Mouse (Mus musculus) neural tube, embryonic 10.5 days (tissue): Measurements from ENCODE around the gene Scfd2.

ENCODE experiments used
- DNase-seq: peaks from one replicate; pipeline ENCODE4 v3.0.0-alpha.2; 2017; ENCODE audit warnings: low spot score; ENCODE audit errors: extremely low spot score

Gene Scfd2

DNA sequence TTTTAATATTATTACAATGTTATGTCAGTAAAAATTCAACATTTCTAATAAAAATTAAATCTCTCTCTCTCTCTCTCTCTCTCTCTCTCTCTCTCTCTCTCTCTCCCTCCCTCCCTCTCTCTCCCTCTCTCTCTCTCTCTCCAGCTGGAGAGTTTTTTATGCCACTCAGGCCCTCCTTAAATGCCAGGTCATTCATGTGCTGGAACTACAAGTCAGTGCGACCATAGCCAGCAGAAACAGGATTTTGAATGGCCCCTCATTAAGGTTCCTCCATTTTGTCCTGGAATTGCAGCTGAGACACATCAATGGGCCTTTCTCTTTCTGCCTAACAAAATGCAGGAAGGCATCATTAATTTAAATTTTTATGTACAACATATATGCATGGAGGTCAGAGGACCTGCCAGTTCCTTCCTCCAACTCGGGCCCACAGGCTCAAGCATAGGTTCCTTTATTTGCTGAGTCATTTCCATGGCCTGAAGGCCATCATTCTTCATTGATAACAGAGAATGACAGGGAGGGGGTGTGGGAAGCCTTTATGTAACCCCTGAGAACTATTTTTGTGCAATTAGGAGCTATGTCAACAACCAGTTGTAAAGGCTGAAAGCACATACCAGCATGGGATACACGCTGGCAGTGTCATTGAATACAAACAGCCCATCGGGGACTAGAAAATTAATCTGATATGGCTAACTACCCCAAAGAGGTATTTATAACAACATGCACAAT lies 165.4 kb downstream of the Scfd2 start:
- no peak for DNase-seq

DNA sequence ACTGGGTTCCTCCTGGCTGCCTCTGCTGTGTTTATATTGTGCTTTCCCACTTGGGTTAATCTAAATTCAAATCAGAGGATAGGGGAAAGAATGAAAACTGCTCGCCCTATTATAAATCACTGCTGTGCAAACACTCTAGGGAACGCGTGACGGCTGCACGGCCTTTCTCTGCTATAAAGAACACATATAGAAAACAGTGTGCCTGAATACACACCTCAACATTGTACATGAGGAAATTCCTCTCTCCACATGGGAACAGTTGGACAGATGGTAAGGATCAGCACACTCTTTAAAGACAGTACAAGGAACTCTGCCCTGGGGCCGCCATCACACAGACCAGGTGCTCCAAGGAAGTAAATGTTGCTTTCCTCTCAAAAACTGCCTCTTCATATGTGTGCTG lies 166.2 kb downstream of the Scfd2 start:
- DNase-seq: no peak

DNA sequence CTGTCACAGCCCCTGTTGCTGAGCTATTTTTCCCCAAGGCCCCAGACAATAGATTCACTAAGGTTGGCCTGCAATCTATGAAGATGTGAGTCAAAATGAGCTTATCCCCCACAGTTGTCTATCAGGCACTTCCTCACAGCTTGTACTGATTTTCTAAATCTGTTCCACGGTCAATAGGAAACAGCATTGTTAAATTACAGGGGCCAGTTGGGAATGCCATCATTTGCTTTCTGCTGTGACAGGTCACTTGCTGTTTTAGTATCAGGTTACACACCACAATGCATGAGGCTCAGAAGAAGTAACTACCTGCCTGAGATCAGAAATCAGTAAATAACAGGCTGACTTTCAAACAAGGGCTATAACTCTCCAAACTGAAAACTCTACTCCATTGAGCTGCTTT lies 168.3 kb downstream of the Scfd2 start:
- no peak for DNase-seq

DNA sequence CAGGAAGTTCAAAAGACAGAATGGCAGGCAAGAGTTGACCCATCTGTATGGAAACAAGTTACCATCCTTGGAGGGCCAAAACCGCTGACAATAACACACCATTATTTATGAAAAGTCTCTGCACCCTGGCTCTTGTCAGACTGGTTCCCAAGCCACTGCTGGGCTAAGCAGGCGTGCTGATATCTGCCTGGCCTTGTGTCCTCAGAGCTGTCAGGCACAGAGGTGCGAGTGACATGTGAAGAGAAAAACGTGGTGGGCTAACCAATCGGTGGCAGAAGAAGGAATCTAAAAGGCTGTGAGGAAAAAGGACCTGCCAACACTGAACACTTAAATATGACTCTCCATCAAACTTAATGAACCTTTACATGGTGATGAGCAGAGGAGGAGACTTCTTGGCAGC lies 170.0 kb downstream of the Scfd2 start:
- DNase-seq: no peak

DNA sequence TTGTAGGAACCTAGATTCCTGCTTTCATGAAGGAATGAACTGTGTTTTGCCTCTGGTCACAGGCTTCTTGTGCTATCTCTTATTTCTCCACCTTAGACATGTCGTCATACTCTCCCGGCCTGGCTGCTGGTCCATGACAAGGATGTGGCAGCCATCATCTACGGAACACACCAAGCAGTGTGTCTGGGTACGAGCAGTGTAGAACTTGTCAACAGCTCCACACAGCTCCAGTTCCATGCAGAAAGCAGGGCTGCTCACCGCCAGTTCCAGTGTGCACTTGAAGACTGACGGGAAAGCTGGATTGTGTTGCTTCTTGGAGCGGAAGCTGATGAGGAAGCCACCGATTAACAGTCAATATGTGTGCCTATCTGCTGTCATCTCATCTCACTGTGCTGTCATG lies 173.5 kb downstream of the Scfd2 start:
- no peak for DNase-seq

DNA sequence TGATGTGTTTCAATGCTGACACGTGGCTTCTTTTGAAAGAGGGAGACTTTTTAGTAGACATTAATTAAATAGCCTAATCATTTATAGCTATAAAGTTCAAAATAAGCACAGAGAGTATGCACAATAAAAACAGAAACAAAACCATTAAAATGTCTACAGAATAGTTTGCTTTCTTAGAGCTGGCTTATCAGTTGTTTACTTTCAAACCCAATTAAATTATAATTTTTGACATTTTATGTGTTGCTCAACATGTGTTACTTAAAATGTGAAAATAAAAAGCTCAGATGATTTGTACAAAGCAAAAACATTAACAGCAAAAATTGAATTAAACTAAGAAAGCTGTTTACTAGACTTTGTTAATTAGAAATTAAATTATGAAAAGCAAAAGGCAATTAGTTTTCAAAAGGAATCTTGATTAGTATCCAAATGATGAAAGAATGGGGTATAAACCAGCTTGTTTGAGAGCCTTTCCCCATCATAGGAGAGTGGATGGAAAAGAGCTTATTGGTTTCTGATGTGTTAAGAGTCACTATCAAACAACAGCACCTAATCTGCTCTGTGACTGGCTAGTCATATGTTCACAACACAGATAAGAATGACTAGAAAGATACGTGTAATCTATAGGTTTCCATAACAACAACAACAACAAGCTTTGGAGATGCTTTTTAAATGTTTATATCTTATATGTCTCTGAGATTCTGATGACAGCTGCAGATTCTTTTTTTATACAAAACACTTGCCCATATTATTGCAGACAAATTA lies 176.0 kb downstream of the Scfd2 start:
- DNase-seq: no peak

- DNase-seq: no peak
These were observed 180.7 kb downstream of the Scfd2 start for GRCm38 (mm10) chr5:74350909-74351308.

GRCm38 (mm10) chr5:74348079-74348870 lies 183.3 kb downstream of the Scfd2 start:
- DNase-seq: no peak

GRCm38 (mm10) chr5:74343045-74343444 lies 188.5 kb downstream of the Scfd2 start:
- no peak for DNase-seq

DNA sequence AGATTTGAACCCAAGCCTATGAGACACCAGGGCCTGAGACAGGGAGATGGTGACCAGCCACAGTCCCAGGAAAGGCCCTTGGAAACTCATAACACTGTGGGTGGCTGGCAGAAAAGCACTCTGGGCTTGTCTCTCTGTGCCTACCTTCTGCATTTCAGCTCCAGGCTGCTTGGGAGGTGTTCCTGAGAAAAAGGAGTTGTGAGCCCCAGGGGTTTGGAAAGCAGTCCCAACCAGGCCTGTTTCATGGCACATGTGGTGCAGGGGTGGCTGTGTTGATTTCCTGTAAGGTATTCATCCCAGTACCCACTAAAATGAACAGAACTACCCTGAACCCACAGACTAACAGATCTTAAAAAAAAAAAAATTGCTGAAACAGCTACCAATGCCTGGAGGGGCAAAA lies 189.0 kb downstream of the Scfd2 start:
- DNase-seq: no peak

DNA sequence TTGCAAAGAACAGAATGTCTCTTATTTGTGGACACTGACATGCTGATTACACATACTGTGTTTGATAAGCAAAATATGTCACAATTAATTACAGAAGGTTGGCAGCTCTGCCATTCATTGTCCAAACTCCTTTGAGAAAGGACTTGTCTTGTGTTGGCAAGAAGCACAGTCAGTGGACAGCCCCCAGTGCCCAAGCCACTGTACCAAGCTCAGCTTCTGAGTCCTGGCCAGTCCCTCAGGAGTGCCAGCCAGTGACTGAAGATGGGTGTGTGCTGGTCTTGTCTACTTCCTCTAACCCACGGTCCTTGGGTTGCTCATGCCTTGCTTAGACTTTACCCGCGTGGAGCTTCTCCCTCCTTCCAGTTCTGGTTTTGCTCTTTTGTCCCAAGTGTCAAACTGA lies 194.1 kb downstream of the Scfd2 start:
- DNase-seq: no peak

DNA sequence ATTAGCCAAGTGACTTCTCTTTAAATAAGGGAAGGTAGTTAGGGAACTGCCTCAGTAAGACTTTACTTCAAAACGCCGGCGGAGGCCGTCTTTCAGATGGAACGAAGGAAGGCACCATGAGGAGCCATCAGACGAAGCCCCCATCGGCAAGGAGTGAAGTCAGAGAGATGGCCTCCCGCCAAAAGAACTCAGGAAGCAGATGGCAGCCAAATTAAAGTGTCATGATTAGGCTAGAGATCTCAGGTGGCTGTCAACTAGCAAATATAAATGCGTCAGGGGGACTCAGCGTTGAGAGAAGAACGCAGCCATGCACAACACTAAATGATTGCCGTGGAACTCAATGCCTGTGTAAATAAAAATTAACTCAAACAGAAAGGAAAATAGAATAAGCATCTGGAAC lies 194.8 kb downstream of the Scfd2 start:
- DNase-seq: no peak

DNA sequence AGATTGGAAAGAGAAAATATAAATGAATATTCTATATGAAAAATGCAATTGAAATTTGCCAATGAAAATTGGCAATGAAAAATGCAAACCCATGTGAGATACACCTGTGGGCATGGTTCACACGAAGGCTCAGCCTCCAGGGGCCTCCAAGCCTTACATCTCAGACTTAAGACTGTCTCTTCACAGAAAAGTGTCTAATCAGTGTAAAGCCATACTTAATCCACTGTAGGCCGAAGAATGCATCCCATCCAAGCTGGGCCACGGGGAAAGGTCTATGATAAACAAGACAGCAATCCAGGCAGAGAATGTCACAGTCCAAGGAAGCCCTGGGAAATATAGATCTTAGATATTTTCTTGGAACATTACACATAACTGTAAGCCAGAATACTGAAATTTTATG lies 198.3 kb downstream of the Scfd2 start:
- DNase-seq: no peak

GRCm38 (mm10) chr5:74326228-74326627 lies 205.3 kb downstream of the Scfd2 start:
- no peak for DNase-seq

GRCm38 (mm10) chr5:74321010-74321746 lies 210.4 kb downstream of the Scfd2 start:
- DNase-seq: no peak

- no peak for DNase-seq
These were observed 212.0 kb downstream of the Scfd2 start for GRCm38 (mm10) chr5:74319551-74319950.

DNA sequence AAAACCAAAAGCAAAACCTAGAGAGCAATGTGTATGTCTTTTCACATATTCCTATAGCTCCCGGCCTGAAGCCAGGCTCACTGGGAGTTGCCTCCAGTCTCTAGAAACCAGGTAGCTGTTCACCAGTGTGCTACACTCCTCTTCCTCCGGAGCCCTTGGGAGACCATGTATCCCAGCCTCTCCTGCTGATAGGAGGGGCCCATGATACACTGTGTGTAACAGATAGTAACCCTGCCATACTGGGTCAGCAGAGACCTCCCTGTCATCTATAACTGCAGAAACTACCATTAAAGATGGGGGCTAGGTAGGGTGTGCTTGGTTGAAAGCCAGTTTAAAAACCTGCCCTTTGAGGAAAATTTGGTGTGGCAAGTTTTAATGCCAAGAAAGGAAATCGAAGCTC lies 214.4 kb downstream of the Scfd2 start:
- no peak for DNase-seq

DNA sequence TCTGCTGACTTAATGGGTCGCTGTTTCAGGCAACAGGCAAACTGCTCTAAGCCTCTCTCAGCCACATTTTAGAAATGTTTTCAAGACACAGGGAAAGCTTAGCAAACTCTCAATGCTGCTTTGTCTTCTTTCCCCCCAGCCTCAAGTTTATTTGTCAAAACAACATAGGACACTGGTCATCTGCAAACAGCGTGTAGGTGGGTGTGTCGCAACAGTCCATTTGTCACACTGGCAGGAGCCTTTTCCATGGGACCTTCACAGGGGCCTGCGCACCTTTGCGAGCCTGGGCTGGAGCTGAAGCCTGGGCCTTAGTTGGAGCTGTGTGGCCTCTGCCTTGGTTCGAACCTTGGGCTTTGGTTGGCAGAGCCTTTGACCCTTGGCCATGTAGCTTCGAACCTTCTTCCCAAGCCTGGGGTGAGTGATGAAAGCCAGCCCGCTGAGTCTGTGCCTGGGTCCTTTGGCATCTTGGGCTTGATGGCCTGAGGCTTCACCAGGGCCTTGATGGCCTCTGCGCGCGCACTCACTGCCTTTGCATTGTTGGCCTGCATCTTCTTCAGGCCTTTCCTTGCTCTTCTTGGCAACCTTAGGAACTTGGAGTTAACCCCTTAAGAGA lies 215.1 kb downstream of the Scfd2 start:
- no peak for DNase-seq

DNA sequence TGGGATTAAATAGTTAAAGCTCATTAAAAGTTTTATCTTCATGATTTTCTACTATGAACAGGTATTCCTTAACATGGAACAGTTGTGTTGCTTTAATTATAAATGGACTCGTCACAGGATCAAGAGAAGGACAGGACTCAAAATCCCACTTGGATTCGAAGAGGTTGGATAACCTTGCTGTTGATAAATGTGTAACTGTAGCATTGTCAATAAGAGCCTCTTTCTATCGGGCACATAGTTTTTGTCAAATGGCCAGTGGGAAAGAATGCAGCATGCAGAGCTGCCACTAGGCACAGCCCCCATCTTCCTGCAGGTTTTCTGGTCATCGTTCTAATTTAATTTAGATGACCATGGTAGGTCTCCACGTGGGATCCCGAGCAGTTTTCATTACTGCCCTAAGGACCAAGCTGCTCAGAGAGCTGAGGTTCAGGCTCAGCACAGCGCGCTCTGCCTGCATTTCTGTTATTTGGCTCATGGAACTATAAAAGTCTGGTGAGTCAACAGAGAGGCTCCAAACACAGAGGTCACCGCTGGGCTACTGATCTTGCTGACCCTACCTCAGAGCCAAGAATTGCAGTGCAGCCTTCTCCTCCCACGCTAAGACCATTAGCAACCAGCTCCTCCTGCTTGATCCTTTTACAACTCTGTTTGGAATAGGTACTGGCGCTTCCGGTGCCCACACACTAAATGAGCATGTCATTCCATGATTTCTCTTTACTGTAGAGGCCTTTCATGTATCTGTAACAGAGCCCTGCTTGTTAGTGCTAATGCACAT lies 215.9 kb downstream of the Scfd2 start:
- DNase-seq: no peak

DNA sequence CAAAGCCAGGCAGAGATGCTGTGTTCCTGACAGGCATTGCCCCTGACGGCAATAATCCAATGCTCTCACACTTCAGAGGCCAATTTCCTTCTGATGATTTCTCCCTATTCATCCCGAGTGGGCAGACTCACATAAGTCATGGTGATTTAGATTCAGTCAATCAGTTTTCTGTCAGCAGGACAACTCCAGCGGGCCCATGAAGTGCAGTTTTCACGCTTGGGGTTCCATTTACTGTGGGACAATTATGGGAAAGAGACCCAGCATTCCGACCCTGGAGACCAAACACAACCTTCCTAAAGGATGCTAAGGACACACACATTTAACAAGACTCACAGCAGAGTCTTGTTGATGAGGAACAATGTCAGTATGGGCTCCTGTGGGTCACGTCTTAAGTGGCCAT lies 217.1 kb downstream of the Scfd2 start:
- no peak for DNase-seq
